Mouse (Mus musculus) adrenal gland, adult 2 months (tissue): ENCODE data around the gene Slc22a15. TPM values are rescaled to one million over a fixed set of nuclear protein-coding genes. Genes with fewer than 3 reads are reported as not detected.

Source experiments
- DNase-seq: peaks from one replicate; pipeline ENCODE4 v3.0.0; 2021
- long read RNA-seq: library from polyadenylated mRNA; stranded (forward); transcript quantifications from one replicate; pipeline ENCODE4 v2.0.0, GENCODE M21; 2021
- polyA plus RNA-seq: library from polyadenylated mRNA; depleted of rRNA; stranded (reverse); fragments of >200 nt; gene quantifications from 2 replicates; pipeline ENCODE4 v1.2.3, GENCODE M21; 2012; rRNA removed
- total RNA-seq, 2 experiments: library from RNA; stranded (reverse); gene quantifications; 2 replicates each; pipeline ENCODE4 v1.2.3; 2021

Gene Slc22a15
- total RNA-seq (10 to 100 TPM; 11.3 to 12.1 TPM), polyA plus RNA-seq (6.5 and 6.9 TPM in 2 replicates)
- long read RNA-seq, full-length matches to known transcripts = 8 of 8 reads
- long read RNA-seq, partial matches to known transcripts = 0 of 8 reads
- long read RNA-seq, other reads (novel, unspliced or antisense) = 0 of 8 reads

GRCm38 (mm10) chr3:101923843-101924740, at the start of gene Slc22a15:
TSS of gene Slc22a15 (minus strand) at chr3:101924453.
- peak; percentile 83 for DNase-seq

- no peak for DNase-seq
Measured at GRCm38 (mm10) chr3:101966825-101967558, 42.7 kb upstream of the Slc22a15 start.

- no peak for DNase-seq
Measured at GRCm38 (mm10) chr3:101964352-101964751, 40.1 kb upstream of the Slc22a15 start.

- no peak for DNase-seq
Measured at GRCm38 (mm10) chr3:101963501-101963900, 39.2 kb upstream of the Slc22a15 start.

- no peak for DNase-seq
Measured at GRCm38 (mm10) chr3:101961146-101961835, 37.0 kb upstream of the Slc22a15 start.

GRCm38 (mm10) chr3:101958047-101958446, 33.8 kb upstream of the Slc22a15 start:
- DNase-seq = no peak

GRCm38 (mm10) chr3:101953506-101953905, 29.3 kb upstream of the Slc22a15 start:
- peak; percentile 26 for DNase-seq

- DNase-seq = no peak
Measured at GRCm38 (mm10) chr3:101952577-101952976, 28.3 kb upstream of the Slc22a15 start.

GRCm38 (mm10) chr3:101948572-101948971, 24.3 kb upstream of the Slc22a15 start:
- peak; percentile 90 for DNase-seq

GRCm38 (mm10) chr3:101947250-101947649, 23.0 kb upstream of the Slc22a15 start:
- no peak for DNase-seq

- no peak for DNase-seq
Measured at GRCm38 (mm10) chr3:101945257-101945656, 21.0 kb upstream of the Slc22a15 start.

- no peak for DNase-seq
Measured at GRCm38 (mm10) chr3:101940418-101940817, 16.2 kb upstream of the Slc22a15 start.

GRCm38 (mm10) chr3:101939865-101940264, 15.6 kb upstream of the Slc22a15 start:
- no peak for DNase-seq

- no peak for DNase-seq
Measured at GRCm38 (mm10) chr3:101939152-101939551, 14.9 kb upstream of the Slc22a15 start.

- no peak for DNase-seq
Measured at GRCm38 (mm10) chr3:101936369-101936768, 12.1 kb upstream of the Slc22a15 start.

- no peak for DNase-seq
Measured at GRCm38 (mm10) chr3:101933820-101934219, 9.6 kb upstream of the Slc22a15 start.

GRCm38 (mm10) chr3:101929105-101929876, 5.0 kb upstream of the Slc22a15 start:
- DNase-seq = no peak

GRCm38 (mm10) chr3:101926636-101927035, 2.4 kb upstream of the Slc22a15 start:
- DNase-seq = no peak

GRCm38 (mm10) chr3:101925663-101926062, 1.4 kb upstream of the Slc22a15 start:
- no peak for DNase-seq

GRCm38 (mm10) chr3:101922366-101922765, 1.9 kb downstream of the Slc22a15 start:
- DNase-seq = no peak

GRCm38 (mm10) chr3:101918526-101918925, 5.7 kb downstream of the Slc22a15 start:
- DNase-seq = no peak
